Mouse (Mus musculus): ENCODE measurements around the gene 6330409D20Rik.

6330409D20Rik gene

GRCm38 (mm10) chr2:32724149-32724548, 16.7 kb downstream of the 6330409D20Rik start:
- DNase-seq (ENCODE audit: low spot score in 2 of 2): no peak

- no peak for DNase-seq (ENCODE audit: low spot score in 2 of 2)
These were observed 18.2 kb downstream of the 6330409D20Rik start for GRCm38 (mm10) chr2:32722581-32722980.

GRCm38 (mm10) chr2:32722046-32722445, 18.8 kb downstream of the 6330409D20Rik start:
- no peak for DNase-seq (ENCODE audit: low spot score in 2 of 2)

- no peak for DNase-seq (ENCODE audit: low spot score in 2 of 2)
These were observed 20.1 kb downstream of the 6330409D20Rik start, which contains the start of gene Sh2d3c for GRCm38 (mm10) chr2:32720681-32721229. Gene Sh2d3c, plus strand, starts transcription at chr2:32721055.

- no peak for DNase-seq (ENCODE audit: low spot score in 2 of 2)
These were observed 20.8 kb downstream of the 6330409D20Rik start for GRCm38 (mm10) chr2:32720053-32720452.

GRCm38 (mm10) chr2:32718761-32719160, 22.1 kb downstream of the 6330409D20Rik start:
- peak in 1 of 2 experiments; percentile 50 for DNase-seq (ENCODE audit: low spot score in 2 of 2)

GRCm38 (mm10) chr2:32714987-32715425, 25.8 kb downstream of the 6330409D20Rik start:
- DNase-seq (ENCODE audit: low spot score in 2 of 2): no peak

- DNase-seq (ENCODE audit: low spot score in 2 of 2): no peak
These were observed 26.5 kb downstream of the 6330409D20Rik start for GRCm38 (mm10) chr2:32714117-32714986.

- DNase-seq (ENCODE audit: low spot score in 2 of 2): peak; percentile 86 to 89
These were observed 27.6 kb downstream of the 6330409D20Rik start, which contains the start of gene Cdk9 for GRCm38 (mm10) chr2:32712934-32713817. Gene Cdk9, minus strand, starts transcription at chr2:32713076.

- DNase-seq (ENCODE audit: low spot score in 2 of 2): peak; percentile 89 to 93
These were observed 28.3 kb downstream of the 6330409D20Rik start for GRCm38 (mm10) chr2:32712586-32712933.

- peak; percentile 64 to 66 for DNase-seq (ENCODE audit: low spot score in 2 of 2)
These were observed 28.7 kb downstream of the 6330409D20Rik start for GRCm38 (mm10) chr2:32712108-32712551.

- DNase-seq (ENCODE audit: low spot score in 2 of 2): no peak
These were observed 29.3 kb downstream of the 6330409D20Rik start for GRCm38 (mm10) chr2:32711301-32712056.

- no peak for DNase-seq (ENCODE audit: low spot score in 2 of 2)
These were observed 30.4 kb downstream of the 6330409D20Rik start for GRCm38 (mm10) chr2:32710425-32710824.

- DNase-seq (ENCODE audit: low spot score in 2 of 2): no peak
These were observed 31.2 kb downstream of the 6330409D20Rik start for GRCm38 (mm10) chr2:32709521-32710137.

- no peak for DNase-seq (ENCODE audit: low spot score in 2 of 2)
These were observed 32.2 kb downstream of the 6330409D20Rik start for GRCm38 (mm10) chr2:32708643-32709042.

GRCm38 (mm10) chr2:32706971-32707370, 33.8 kb downstream of the 6330409D20Rik start:
- DNase-seq (ENCODE audit: low spot score in 2 of 2): no peak

- DNase-seq (ENCODE audit: low spot score in 2 of 2): no peak
These were observed 35.8 kb downstream of the 6330409D20Rik start for GRCm38 (mm10) chr2:32705018-32705417.

GRCm38 (mm10) chr2:32704021-32704421, 36.8 kb downstream of the 6330409D20Rik start, which contains the start of gene Fpgs:
Gene Fpgs, minus strand, starts transcription at chr2:32704145.
- DNase-seq (ENCODE audit: low spot score in 2 of 2): no peak

- no peak for DNase-seq (ENCODE audit: low spot score in 2 of 2)
These were observed 37.8 kb downstream of the 6330409D20Rik start for GRCm38 (mm10) chr2:32703046-32703445.

- no peak for DNase-seq (ENCODE audit: low spot score in 2 of 2)
These were observed 39.7 kb downstream of the 6330409D20Rik start for GRCm38 (mm10) chr2:32700966-32701743.

Data from frontal cortex, postnatal 10 days (tissue).